Mouse (Mus musculus) hindbrain, embryonic 15.5 days (tissue): ENCODE measurements around the gene Ccdc51. TPM values are rescaled to one million over a fixed set of nuclear protein-coding genes. Genes with fewer than 3 reads are reported as not detected.
"Not testable (repeated sequence)": the region's sequence is repeated elsewhere in the genome, so short reads cannot be mapped to it uniquely, and the experiment has no call there.

Experiments used
- ATAC-seq: fragments of 200-750 bp; cut with Nextera tagmentation; 2 replicates; pipeline ENCODE4 v1.8.0; 2017; ENCODE audit warnings: low read depth, moderate number of reproducible peaks, moderate TSS enrichment; ENCODE audit not compliant: low FRiP score
- H3K27ac ChIP-seq: fragments of 300-500 bp; sonication (generic); replicated peaks from 2 replicates; pipeline ENCODE4 v1.5.1; 2015; ENCODE audit warnings: mild to moderate bottlenecking, inconsistent platforms
- H3K27me3 ChIP-seq: fragments of 300-500 bp; sonication (generic); 2 replicates; pipeline ENCODE4 v1.6.1; 2015; ENCODE audit warnings: control low read depth, inconsistent platforms
- H3K36me3 ChIP-seq: fragments of 300-500 bp; sonication (generic); 2 replicates; pipeline ENCODE4 v1.6.1; 2015; ENCODE audit warnings: control low read depth, inconsistent platforms
- H3K4me1 ChIP-seq: fragments of 300-500 bp; sonication (generic); replicated peaks from 2 replicates; pipeline ENCODE4 v1.6.1; 2015; ENCODE audit warnings: control low read depth, inconsistent platforms
- H3K4me2 ChIP-seq: fragments of 300-500 bp; sonication (generic); 2 replicates; pipeline ENCODE4 v1.6.1; 2015; ENCODE audit warnings: moderate library complexity, mild to moderate bottlenecking, inconsistent platforms
- H3K4me3 ChIP-seq: fragments of 300-500 bp; sonication (generic); 2 replicates; pipeline ENCODE4 v1.5.1; 2015; ENCODE audit warnings: mild to moderate bottlenecking, inconsistent platforms
- H3K9ac ChIP-seq: fragments of 300-500 bp; sonication (generic); 2 replicates; pipeline ENCODE4 v1.6.1; 2015; ENCODE audit warnings: inconsistent platforms
- H3K9me3 ChIP-seq: fragments of 300-500 bp; sonication (generic); 2 replicates; pipeline ENCODE4 v1.6.1; 2016; ENCODE audit warnings: control low read depth, inconsistent platforms
- WGBS: fragments of 180-500 bp; shearing (Covaris S2); methylation state at CpG from one replicate; pipeline ENCODE4 v1.1.7; 2015; 5-methylcytosine and 5-hydroxymethylcytosine counted together
- polyA plus RNA-seq: library from polyadenylated mRNA; unstranded; fragments of >200 nt; fragmentation: Nextera tagmentation; extraction: Ambion mirVana; gene quantifications from 2 replicates; pipeline ENCODE4 v1.2.1, GENCODE M21; 2015

Gene Ccdc51
- polyA plus RNA-seq, 1 experiment from 2014 or later = 13.1 TPM

GRCm38 (mm10) chr9:109140414-109140813, 58.1 kb downstream of the Ccdc51 start:
- not testable (repeated sequence) for H3K36me3 ChIP-seq, H3K4me2 ChIP-seq, H3K9me3 ChIP-seq, H3K4me1 ChIP-seq, H3K9ac ChIP-seq, H3K27me3 ChIP-seq, H3K4me3 ChIP-seq, ATAC-seq, H3K27ac ChIP-seq
- WGBS = 74% methylated on average over 4 of the region's 4 CpGs

Other genes starting within 250 kb of the Ccdc51 start
- gene Slc26a6, start 229.2 kb upstream of the Ccdc51 start, polyA plus RNA-seq = 19.5 and 22.1 TPM in 2 replicates
- 0.17 and 0.21 TPM in 2 replicates for gene Tmem89, start 167.9 kb upstream of the Ccdc51 start, polyA plus RNA-seq
- 480 and 488 TPM in 2 replicates for gene Uqcrc1, start 145.9 kb upstream of the Ccdc51 start, polyA plus RNA-seq
- 1.4 and 2.1 TPM in 2 replicates for gene Col7a1, start 128.9 kb upstream of the Ccdc51 start, polyA plus RNA-seq
- gene Ucn2, start 96.5 kb upstream of the Ccdc51 start, polyA plus RNA-seq = not detected in 2 replicates
- gene Pfkfb4, start 90.7 kb upstream of the Ccdc51 start, polyA plus RNA-seq = 28.1 and 28.7 TPM in 2 replicates
- 71.6 and 76.3 TPM in 2 replicates for gene Shisa5, start 43.9 kb upstream of the Ccdc51 start, polyA plus RNA-seq
- 13.6 and 14.5 TPM in 2 replicates for gene Trex1, start 22.8 kb upstream of the Ccdc51 start, polyA plus RNA-seq
- gene Atrip, start 8.4 kb upstream of the Ccdc51 start, polyA plus RNA-seq = 30.5 and 30.9 TPM in 2 replicates
- gene Tma7, start 94 bp downstream of the Ccdc51 start, polyA plus RNA-seq = 653 and 743 TPM in 2 replicates
- 19.2 and 19.8 TPM in 2 replicates for gene Plxnb1, start 12.9 kb downstream of the Ccdc51 start, polyA plus RNA-seq
- not detected in 2 replicates for gene Fbxw21, start 79.5 kb downstream of the Ccdc51 start, polyA plus RNA-seq
- not detected in 2 replicates for gene Fbxw13, start 113.5 kb downstream of the Ccdc51 start, polyA plus RNA-seq
- not detected in 2 replicates for gene Fbxw20, start 152.3 kb downstream of the Ccdc51 start, polyA plus RNA-seq
- gene Fbxw14, start 205.2 kb downstream of the Ccdc51 start, polyA plus RNA-seq = not detected in 2 replicates